12 mouse cellular contexts compared by ENCODE assay signal in the genomic region with DNA sequence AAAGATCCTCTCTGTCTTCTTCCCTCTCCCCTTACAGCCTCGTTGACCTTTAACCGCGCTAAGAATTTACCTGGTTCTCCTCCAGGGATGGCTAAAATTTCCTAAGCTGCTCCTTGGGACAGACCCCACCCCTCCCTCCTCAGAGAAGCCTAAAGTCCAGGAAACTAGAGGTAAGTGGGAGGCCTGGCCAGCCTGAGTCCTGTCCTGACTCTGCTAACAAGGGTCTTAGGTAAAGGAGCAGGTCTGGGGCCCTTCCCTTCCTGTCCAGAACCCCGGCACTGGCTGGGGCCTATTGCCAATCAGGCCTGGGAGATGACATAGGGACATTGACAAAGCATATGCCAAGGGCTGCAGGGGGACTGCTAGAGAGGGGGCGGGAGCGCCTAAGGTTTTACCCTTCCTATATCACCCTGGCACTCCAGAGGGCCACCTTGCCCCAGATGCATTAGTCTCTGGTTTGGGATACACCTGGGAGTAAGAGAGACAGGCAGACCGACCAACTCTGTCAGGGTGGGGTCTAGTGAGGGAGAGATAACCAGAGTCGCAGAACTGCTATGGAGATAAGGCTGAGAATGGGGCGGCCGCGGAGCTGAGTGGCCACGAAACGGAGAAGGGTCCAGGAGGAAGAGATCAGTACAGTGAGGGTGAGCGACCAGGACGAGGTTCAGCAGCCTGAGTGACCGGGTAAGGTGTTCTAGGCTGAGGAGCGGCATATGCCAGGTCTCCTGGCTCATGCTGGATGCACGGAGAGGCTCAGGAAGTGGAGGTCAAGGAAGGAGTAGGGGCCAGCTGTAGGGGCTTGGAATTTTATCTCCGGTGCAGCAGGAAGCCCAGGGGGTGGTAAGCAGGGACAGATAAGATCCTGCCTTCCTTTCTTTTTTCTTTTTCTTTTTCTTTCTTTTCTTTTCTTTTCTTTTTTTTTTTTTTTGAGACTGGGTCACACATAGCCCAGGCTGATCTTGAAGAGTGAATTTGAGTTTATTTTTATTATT. TPM values are rescaled to one million over a fixed set of nuclear protein-coding genes. Genes with fewer than 3 reads are reported as not detected.
DNase-seq lines count a peak whose midpoint lies in the region; ATAC-seq and TF ChIP-seq lines count a peak whose summit lies in the region.
"Had no signal": no experiment of that assay in that cellular context is flagged by ENCODE, and none has a peak within 500 bp of the region (broad histone marks: within the 10 kb centered on the region; RNA-seq: fewer than 3 reads in every experiment).

No protein-coding gene starts in this region.

- peak; percentile 61 to 65; a peak in 3 of 4 replicates for TF ChIP-seq EP300 in MEL (IDR thresholded peaks at IDR 0.05; ENCODE audit: low read depth in 1 of 2, low read length in 2 of 2)
- TF ChIP-seq EP300 in liver, postnatal 0 days (IDR thresholded peaks at IDR 0.05; ENCODE audit: low read depth), result no peak

- no peaks in the 10 kb centered on the region for H3K27me3 ChIP-seq in kidney, embryonic 15.5 days
- no peaks in the 10 kb centered on the region for H3K27me3 ChIP-seq in MEL (ENCODE audit: control insufficient read depth in 1 of 2, insufficient read depth in 2 of 2, low read length in 2 of 2)
- no peaks in the 10 kb centered on the region for H3K27me3 ChIP-seq in liver, postnatal 0 days (ENCODE audit: insufficient read depth, low read length)
- H3K27me3 ChIP-seq: forebrain, embryonic 15.5 days; limb, embryonic 12.5 days had no signal

- 56% methylated on average over 19 of the region's 19 CpGs for WGBS in kidney, embryonic 15.5 days
- WGBS in liver, postnatal 0 days (ENCODE audit: insufficient replicate concordance), result 36% methylated on average over 19 of the region's 19 CpGs

- no peak overlapping the region for H3K4me2 ChIP-seq in kidney, embryonic 15.5 days
- peak overlapping the region; percentile 64 for H3K4me2 ChIP-seq in liver, postnatal 0 days (ENCODE audit: low read depth, low read length)
- H3K4me2 ChIP-seq: forebrain, embryonic 15.5 days; limb, embryonic 12.5 days had no signal

- H3K4me1 ChIP-seq in kidney, embryonic 15.5 days, result no peaks in the 10 kb centered on the region
- peaks cover 19 to 27% of the 10 kb centered on the region in 2 experiments for H3K4me1 ChIP-seq in MEL (ENCODE audit: control insufficient read depth in 1 of 2, insufficient read depth in 2 of 2, low read length in 2 of 2)
- peaks cover 6% of the 10 kb centered on the region; the same call in 1 of the 2 replicates for H3K4me1 ChIP-seq in liver, postnatal 0 days (ENCODE audit: insufficient read depth)
- H3K4me1 ChIP-seq: forebrain, embryonic 15.5 days; limb, embryonic 12.5 days had no signal

- TF ChIP-seq RAD21 in MEL (IDR thresholded peaks at IDR 0.05; ENCODE audit: low read depth, low read length), result no peak

- peak; percentile 31 to 35; a peak in 1 of 4 replicates for TF ChIP-seq POLR2A in MEL (IDR thresholded peaks at IDR 0.05; ENCODE audit: control insufficient read depth in 1 of 2, insufficient read depth in 1 of 2, low read depth in 1 of 2, low read length in 2 of 2, poor library complexity in 1 of 2)

- no peak for DNase-seq in kidney, adult 18-20 months
- DNase-seq in MEL (ENCODE audit: low read depth, low spot score), result peak; percentile 59
- DNase-seq in c-Kit-positive CD71-positive TER-119-positive erythroid progenitor cells, embryonic 14.5 days (ENCODE audit: low spot score), result peak; percentile 71
- peak; percentile 46 for DNase-seq in liver, postnatal 0 days
- no peak for DNase-seq in left cerebral cortex, postnatal 25 days (ENCODE audit: low spot score in 2 of 2)
- no peak for DNase-seq in layer of hippocampus, adult 9-11 months
- DNase-seq: gastrocnemius, postnatal 36 days had no signal

- no peaks in the 10 kb centered on the region for H3K79me2 ChIP-seq in MEL (ENCODE audit: control insufficient read depth, insufficient read depth, low read length, poor library complexity)

- H3K27ac ChIP-seq in kidney, embryonic 15.5 days, result no peak overlapping the region
- H3K27ac ChIP-seq in MEL (ENCODE audit: control insufficient read depth, low read depth, low read length), result peak overlapping the region; percentile 30; the same call in 1 of the 2 replicates
- 0 out of 2 replicates have a peak overlapping the region, but pooled peaks have one; percentile 2 for H3K27ac ChIP-seq in liver, postnatal 0 days (ENCODE audit: low read depth)
- H3K27ac ChIP-seq: forebrain, embryonic 15.5 days; layer of hippocampus, adult 2 months; limb, embryonic 12.5 days; macrophage had no signal

- no peaks in the 10 kb centered on the region for H3K36me3 ChIP-seq in kidney, embryonic 15.5 days
- H3K36me3 ChIP-seq in MEL (ENCODE audit: control insufficient read depth in 1 of 2, insufficient read depth in 2 of 2, low read length in 2 of 2), result peaks cover 0 to 19% of the 10 kb centered on the region in 2 experiments; a peak in 2 of 4 replicates
- no peaks in the 10 kb centered on the region for H3K36me3 ChIP-seq in liver, postnatal 0 days (replicated peaks; ENCODE audit: insufficient read depth, low read length)
- H3K36me3 ChIP-seq: forebrain, embryonic 15.5 days; limb, embryonic 12.5 days had no signal

- intact Hi-C loops in left cerebral cortex, postnatal 25 days (cut with DNase I), result no loop called here

- no peak overlapping the region for H3K4me3 ChIP-seq in kidney, embryonic 15.5 days (replicated peaks)
- peak overlapping the region; percentile 53 to 87 for H3K4me3 ChIP-seq in MEL (ENCODE audit: control insufficient read depth in 1 of 2, insufficient read depth in 1 of 2, low read depth in 2 of 2, low read length in 2 of 2)
- peak overlapping the region; percentile 37 for H3K4me3 ChIP-seq in liver, postnatal 0 days (ENCODE audit: low read depth, low read length)
- H3K4me3 ChIP-seq: forebrain, embryonic 15.5 days; layer of hippocampus, adult 2 months; limb, embryonic 12.5 days had no signal

- TF ChIP-seq CTCF in MEL (IDR thresholded peaks at IDR 0.05 in 2 of 3, conservative IDR thresholded peaks at IDR 0.05 in 1 of 3; ENCODE audit: control insufficient read depth in 1 of 3, insufficient read depth in 1 of 3, low read depth in 2 of 3, low read length in 3 of 3, poor library complexity in 1 of 3, severe bottlenecking in 1 of 3), result no peak
- no peak for TF ChIP-seq CTCF in liver, postnatal 0 days (IDR thresholded peaks at IDR 0.05; ENCODE audit: low read depth)

- no peak overlapping the region for H3K9ac ChIP-seq in kidney, embryonic 15.5 days
- H3K9ac ChIP-seq in MEL (ENCODE audit: control insufficient read depth, low read depth, low read length, poor library complexity, severe bottlenecking), result peak overlapping the region; percentile 53
- H3K9ac ChIP-seq in liver, postnatal 0 days (replicated peaks), result 0 out of 2 replicates have a peak overlapping the region, but pooled peaks have one; percentile 12
- H3K9ac ChIP-seq: forebrain, embryonic 15.5 days; limb, embryonic 12.5 days had no signal

- H3K9me3 ChIP-seq in kidney, embryonic 15.5 days (replicated peaks), result no peaks in the 10 kb centered on the region
- no peaks in the 10 kb centered on the region for H3K9me3 ChIP-seq in MEL (replicated peaks; ENCODE audit: insufficient read depth, low read length)
- H3K9me3 ChIP-seq in liver, postnatal 0 days (ENCODE audit: low read length), result no peaks in the 10 kb centered on the region
- H3K9me3 ChIP-seq: forebrain, embryonic 15.5 days; limb, embryonic 12.5 days had no signal

- 0 out of 2 replicates have a peak, but pooled peaks have one; percentile 29 for ATAC-seq in kidney, embryonic 15.5 days (replicated peaks; ENCODE audit: low FRiP score)
- peak; percentile 80 for ATAC-seq in liver, postnatal 0 days
- ATAC-seq: forebrain, embryonic 15.5 days had no signal

TF ChIP-seq in MEL, 35 proteins besides CTCF, POLR2A, EP300 and RAD21 (continues in another document):
- TF ChIP-seq MYB (IDR thresholded peaks at IDR 0.05; ENCODE audit: low read depth, low read length) (no peak), MEF2A (IDR thresholded peaks at IDR 0.05; ENCODE audit: extremely low read depth, insufficient replicate concordance, low read depth, low read length, poor library complexity, severe bottlenecking) (no peak), TAL1 (IDR thresholded peaks at IDR 0.05; ENCODE audit: low read length) (peak; percentile 40), MAZ (IDR thresholded peaks at IDR 0.05; ENCODE audit: low read depth, low read length) (peak; percentile 66; the same call in 1 of the 2 replicates), MYC (IDR thresholded peaks at IDR 0.05; ENCODE audit: low read depth, low read length) (no peak), USF1 (IDR thresholded peaks at IDR 0.05; ENCODE audit: low read depth, low read length) (no peak), HCFC1 (IDR thresholded peaks at IDR 0.05; ENCODE audit: low read depth, low read length) (0 out of 2 replicates have a peak, but pooled peaks have one; percentile 27), ZNF384 (IDR thresholded peaks at IDR 0.05; ENCODE audit: low read depth, low read length) (peak; percentile 69), JUND (IDR thresholded peaks at IDR 0.05; ENCODE audit: low read depth, low read length) (0 out of 2 replicates have a peak, but pooled peaks have one; percentile 14), NELFE (IDR thresholded peaks at IDR 0.05; ENCODE audit: low read depth, low read length) (no peak; the same call in 1 of the 2 replicates), MAFK (IDR thresholded peaks at IDR 0.05; ENCODE audit: borderline replicate concordance, low read depth, low read length) (no peak), E2F4 (IDR thresholded peaks at IDR 0.05; ENCODE audit: borderline replicate concordance, low read depth, low read length) (no peak), GABPA (IDR thresholded peaks at IDR 0.05; ENCODE audit: low read depth, low read length) (0 out of 2 replicates have a peak, but pooled peaks have one; percentile 31), UBTF (IDR thresholded peaks at IDR 0.05; ENCODE audit: borderline replicate concordance, insufficient read depth, low read depth, low read length) (no peak), CHD2 (IDR thresholded peaks at IDR 0.05; ENCODE audit: low read length) (no peak)

RNA-seq across cellular contexts. Expression of a gene that starts 10.7 kb away (rescaled TPM):
- polyA plus RNA-seq in kidney, embryonic 15.5 days (2015; fragmentation: Nextera tagmentation; extraction: Ambion mirVana), result 10.0 and 10.5 TPM in 2 replicates
- total RNA-seq in MEL (2012; rRNA removed), result 23.1 and 24.0 TPM in 2 replicates
- 10 to 100 TPM; 37.1 to 44.3 TPM for polyA plus RNA-seq in MEL (2012; ENCODE audit: insufficient read depth in 1 of 2, insufficient read length in 2 of 2, low read depth in 1 of 2, low replicate concordance in 2 of 2, missing spikeins in 1 of 2)
- polyA plus RNA-seq in liver, postnatal 0 days (2015; fragmentation: Nextera tagmentation; extraction: Ambion mirVana), result 3.6 and 4.8 TPM in 2 replicates
- total RNA-seq in left cerebral cortex, postnatal 25 days (2021), result 10 to 100 TPM; 17.1 to 19.6 TPM

RNA-seq across cellular contexts. Expression of a gene that starts 49.6 kb away (rescaled TPM):
- polyA plus RNA-seq in kidney, embryonic 15.5 days (2015; fragmentation: Nextera tagmentation; extraction: Ambion mirVana), result 12.1 and 14.0 TPM in 2 replicates
- total RNA-seq in MEL (2012; rRNA removed), result 17.8 and 26.0 TPM in 2 replicates
- 10 to 100 TPM in 1 of 2 experiments, not detected in 1; 13.8 TPM for polyA plus RNA-seq in MEL (2012; ENCODE audit: insufficient read depth in 1 of 2, insufficient read length in 2 of 2, low read depth in 1 of 2, low replicate concordance in 2 of 2, missing spikeins in 1 of 2)
- polyA plus RNA-seq in liver, postnatal 0 days (2015; fragmentation: Nextera tagmentation; extraction: Ambion mirVana), result 15.9 and 16.5 TPM in 2 replicates
- total RNA-seq in left cerebral cortex, postnatal 25 days (2021), result 10 to 100 TPM; 16.2 to 17.9 TPM

Comparison
In these comparisons a context has a peak if more than half of its experiments do, and no peak if none do; other contexts are left out.
1. DNase-seq: peak in MEL (single experiment), c-Kit-positive CD71-positive TER-119-positive erythroid progenitor cells, embryonic 14.5 days (single experiment) and liver, postnatal 0 days (single experiment); none in kidney, adult 18-20 months (single experiment), left cerebral cortex, postnatal 25 days (0 of 2) and layer of hippocampus, adult 9-11 months (single experiment).